Mouse (Mus musculus) forebrain, embryonic 15.5 days (tissue): ENCODE results near the gene 1700034J05Rik. TPM values are rescaled to one million over a fixed set of nuclear protein-coding genes. Genes with fewer than 3 reads are reported as not detected.
A peak's percentile ranks its signal among the peaks of the same experiment; 100 is the strongest.

Source experiments
- ATAC-seq: fragments of 200-750 bp; cut with Nextera tagmentation; replicated peaks from 2 replicates; pipeline ENCODE4 v1.8.0; 2017; ENCODE audit warnings: mild to moderate bottlenecking, moderate TSS enrichment, moderate library complexity
- H3K27ac ChIP-seq: fragments of 300-500 bp; sonication (generic); replicated peaks from 2 replicates; pipeline ENCODE4 v1.5.1; 2015; ENCODE audit warnings: mild to moderate bottlenecking, inconsistent platforms
- H3K27me3 ChIP-seq: fragments of 300-500 bp; sonication (generic); 2 replicates; pipeline ENCODE4 v1.6.1; 2015; ENCODE audit warnings: inconsistent platforms
- H3K36me3 ChIP-seq: fragments of 300-500 bp; sonication (generic); 2 replicates; pipeline ENCODE4 v1.6.1; 2015; ENCODE audit warnings: mild to moderate bottlenecking, inconsistent platforms
- H3K4me1 ChIP-seq: fragments of 300-500 bp; sonication (generic); 2 replicates; pipeline ENCODE4 v1.6.1; 2015; ENCODE audit warnings: inconsistent platforms
- H3K4me2 ChIP-seq: fragments of 300-500 bp; sonication (generic); replicated peaks from 2 replicates; pipeline ENCODE4 v1.6.1; 2015; ENCODE audit warnings: mild to moderate bottlenecking, inconsistent platforms
- H3K4me3 ChIP-seq: fragments of 300-500 bp; sonication (generic); 2 replicates; pipeline ENCODE4 v1.5.1; 2015; ENCODE audit warnings: mild to moderate bottlenecking, inconsistent platforms
- H3K9ac ChIP-seq: fragments of 300-500 bp; sonication (generic); replicated peaks from 2 replicates; pipeline ENCODE4 v1.6.1; 2015; ENCODE audit warnings: mild to moderate bottlenecking, inconsistent platforms
- H3K9me3 ChIP-seq: fragments of 300-500 bp; sonication (generic); 2 replicates; pipeline ENCODE4 v1.6.1; 2016; ENCODE audit warnings: inconsistent platforms
- WGBS: fragments of 180-500 bp; shearing (Covaris S2); methylation state at CpG from one replicate; pipeline ENCODE4 v1.1.7; 2015; ENCODE audit warnings: mixed read lengths; 5-methylcytosine and 5-hydroxymethylcytosine counted together
- polyA plus RNA-seq: library from polyadenylated mRNA; unstranded; fragments of >200 nt; fragmentation: Nextera tagmentation; extraction: Ambion mirVana; gene quantifications from 2 replicates; pipeline ENCODE4 v1.2.1, GENCODE M21; 2015

1700034J05Rik gene
- polyA plus RNA-seq, 1 experiment from 2014 or later: not detected

DNA sequence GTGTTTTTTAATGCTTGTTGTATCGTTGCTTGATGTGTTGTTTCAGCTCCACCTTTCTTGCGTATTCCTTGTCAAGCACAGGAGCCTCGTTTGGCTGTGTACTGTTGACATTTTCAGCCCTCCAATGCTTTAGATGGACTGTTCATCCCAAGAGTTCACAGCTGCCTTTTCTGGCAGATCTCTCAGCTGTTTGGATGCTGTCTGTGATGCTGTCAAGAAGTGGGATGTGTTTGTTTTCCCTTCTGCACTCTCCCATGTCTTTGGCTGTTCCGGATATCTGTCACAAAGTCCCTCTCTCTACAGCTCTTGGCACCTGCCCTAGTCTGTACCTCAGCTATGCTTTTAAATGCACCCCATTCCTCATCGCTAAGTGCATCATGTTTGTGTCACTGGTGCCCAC, 6.7 kb upstream of the 1700034J05Rik start:
- no peak for ATAC-seq
- H3K9me3 ChIP-seq: no peaks in the 10 kb centered on the region
- peaks cover 1% of the 10 kb centered on the region; the same call in 1 of the 2 replicates for H3K4me1 ChIP-seq
- no peaks in the 10 kb centered on the region for H3K27me3 ChIP-seq
- H3K36me3 ChIP-seq: no peaks in the 10 kb centered on the region
- H3K4me2 ChIP-seq: no peak overlapping the region
- no peak overlapping the region for H3K9ac ChIP-seq
- H3K27ac ChIP-seq: no peak overlapping the region
- no peak overlapping the region for H3K4me3 ChIP-seq
- WGBS: 63% methylated on average over 5 of the region's 5 CpGs

DNA sequence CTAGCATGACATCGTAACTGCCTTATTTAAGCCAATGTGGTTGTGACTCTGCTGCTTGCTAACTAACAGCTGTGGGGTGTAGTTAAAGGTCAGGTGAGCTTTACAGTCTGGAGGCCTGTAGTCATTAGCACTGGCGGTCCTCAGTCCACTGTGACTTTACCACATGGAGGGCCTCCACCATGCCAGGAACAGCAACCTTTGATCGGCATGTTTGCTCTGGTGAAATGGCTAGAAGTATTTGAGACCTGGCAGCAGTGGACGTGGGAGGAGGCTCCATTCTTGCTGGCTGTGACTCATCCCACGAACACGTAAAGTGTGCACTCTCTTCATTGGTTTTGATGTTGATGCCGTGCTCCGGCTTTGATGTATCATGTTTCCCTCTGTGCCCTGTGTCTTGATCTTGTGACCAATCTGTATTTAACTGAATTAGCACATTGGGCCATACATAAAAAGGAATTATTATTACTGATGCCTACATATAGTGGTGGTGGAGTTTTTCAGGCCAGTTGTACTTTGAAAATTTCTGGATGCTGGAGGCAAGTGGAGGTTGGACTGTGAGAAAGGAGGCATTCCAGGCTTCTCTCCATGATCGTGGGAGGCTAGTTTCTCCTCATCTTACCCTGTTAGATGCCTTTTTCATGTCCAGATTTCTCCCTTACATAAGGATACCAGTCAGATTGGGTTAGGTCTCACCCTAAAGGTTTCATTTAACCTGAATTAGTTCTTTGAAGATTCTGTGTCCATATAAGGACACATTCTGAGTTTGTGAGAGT, 5.9 kb upstream of the 1700034J05Rik start:
- WGBS: 90% methylated on average over 9 of the region's 9 CpGs
- Histone ChIP-seq H3K4me2 (no peak overlapping the region), H3K4me1 (peaks cover 4% of the 10 kb centered on the region; the same call in 1 of the 2 replicates), H3K36me3 (no peaks in the 10 kb centered on the region), H3K27ac (no peak overlapping the region), H3K9me3 (no peaks in the 10 kb centered on the region), H3K4me3 (no peak overlapping the region), H3K9ac (no peak overlapping the region), H3K27me3 (no peaks in the 10 kb centered on the region)
- no peak for ATAC-seq

DNA sequence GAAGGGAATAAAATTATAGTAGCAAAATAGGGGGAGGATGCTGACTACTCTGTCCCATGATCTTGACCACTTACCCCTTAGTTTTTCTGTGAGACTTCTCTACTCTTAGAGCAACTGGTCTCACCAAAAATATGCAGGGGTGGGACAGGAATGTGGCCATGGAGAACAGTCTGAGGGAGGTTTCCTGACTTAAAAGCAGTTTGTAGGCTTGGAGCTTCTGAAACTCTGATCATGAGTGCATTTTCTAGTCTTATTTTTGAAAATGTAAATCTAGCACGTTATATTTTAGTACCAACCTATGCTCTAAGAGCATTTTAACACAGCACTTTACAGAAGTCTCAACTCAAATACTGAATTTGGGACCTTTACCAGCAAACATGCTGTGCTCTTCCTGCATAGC, 4.5 kb upstream of the 1700034J05Rik start:
- no peaks in the 10 kb centered on the region for H3K36me3 ChIP-seq
- H3K9me3 ChIP-seq: no peaks in the 10 kb centered on the region
- no peak overlapping the region for H3K27ac ChIP-seq
- H3K4me3 ChIP-seq: no peak overlapping the region
- H3K4me1 ChIP-seq: peaks cover 4% of the 10 kb centered on the region; the same call in 1 of the 2 replicates
- 76% methylated on average over 1 of the region's 1 CpGs for WGBS
- ATAC-seq: no peak
- no peaks in the 10 kb centered on the region for H3K27me3 ChIP-seq
- no peak overlapping the region for H3K9ac ChIP-seq
- no peak overlapping the region for H3K4me2 ChIP-seq

DNA sequence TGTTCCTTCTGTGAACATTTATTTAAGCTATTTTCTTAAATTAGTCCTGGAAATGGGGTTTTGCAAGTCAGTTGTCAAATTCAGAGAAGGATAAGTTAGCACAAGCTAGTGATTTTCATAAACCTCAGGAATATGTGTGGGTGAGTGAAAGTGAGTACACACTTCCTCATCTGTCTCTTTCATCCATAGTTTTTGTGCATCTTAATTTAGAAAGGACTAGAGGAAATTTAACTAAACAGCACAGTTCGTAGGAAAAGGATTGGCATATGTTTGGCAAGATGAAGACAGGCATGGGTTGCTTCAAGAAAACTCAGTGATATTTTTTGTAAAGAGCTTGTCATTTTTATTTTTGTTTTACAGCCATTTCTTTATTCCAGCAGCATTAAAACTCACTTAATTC, 2.7 kb upstream of the 1700034J05Rik start:
- WGBS: 74% methylated on average over 1 of the region's 1 CpGs

DNA sequence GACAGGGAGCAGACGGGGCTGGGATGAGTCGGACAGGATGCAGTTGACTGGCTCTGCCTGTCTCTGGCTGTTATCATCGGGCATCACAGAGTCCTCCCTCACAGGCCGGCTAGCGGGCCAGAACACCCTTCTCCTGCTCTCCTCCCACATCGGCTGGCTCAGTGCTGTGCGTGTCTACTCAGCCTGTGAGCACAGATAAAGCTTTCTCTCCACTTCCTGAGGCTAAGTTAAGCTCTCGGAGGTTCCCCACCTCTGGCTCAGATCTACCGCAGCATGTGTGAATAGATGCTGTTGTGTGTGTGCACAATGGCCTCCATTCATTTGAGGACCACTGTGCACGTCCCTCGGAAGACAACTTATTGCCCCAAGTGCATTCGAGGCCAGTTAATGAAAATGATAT, 1.7 kb upstream of the 1700034J05Rik start:
- Histone ChIP-seq H3K4me3 (no peak overlapping the region), H3K36me3 (no peaks in the 10 kb centered on the region), H3K4me2 (no peak overlapping the region), H3K4me1 (peaks cover 4% of the 10 kb centered on the region; the same call in 1 of the 2 replicates), H3K9me3 (no peaks in the 10 kb centered on the region), H3K9ac (no peak overlapping the region), H3K27ac (no peak overlapping the region), H3K27me3 (no peaks in the 10 kb centered on the region)
- 5% methylated on average over 12 of the region's 12 CpGs for WGBS
- peak; percentile 51; the same call in 1 of the 2 replicates for ATAC-seq

More for the DNA sequence above, 2.7 kb upstream of the 1700034J05Rik start:
- Histone ChIP-seq H3K27me3 (no peaks in the 10 kb centered on the region), H3K36me3 (no peaks in the 10 kb centered on the region), H3K9me3 (no peaks in the 10 kb centered on the region), H3K9ac (no peak overlapping the region), H3K4me3 (no peak overlapping the region), H3K27ac (no peak overlapping the region), H3K4me1 (peaks cover 4% of the 10 kb centered on the region; the same call in 1 of the 2 replicates), H3K4me2 (no peak overlapping the region)
- ATAC-seq: no peak

DNA sequence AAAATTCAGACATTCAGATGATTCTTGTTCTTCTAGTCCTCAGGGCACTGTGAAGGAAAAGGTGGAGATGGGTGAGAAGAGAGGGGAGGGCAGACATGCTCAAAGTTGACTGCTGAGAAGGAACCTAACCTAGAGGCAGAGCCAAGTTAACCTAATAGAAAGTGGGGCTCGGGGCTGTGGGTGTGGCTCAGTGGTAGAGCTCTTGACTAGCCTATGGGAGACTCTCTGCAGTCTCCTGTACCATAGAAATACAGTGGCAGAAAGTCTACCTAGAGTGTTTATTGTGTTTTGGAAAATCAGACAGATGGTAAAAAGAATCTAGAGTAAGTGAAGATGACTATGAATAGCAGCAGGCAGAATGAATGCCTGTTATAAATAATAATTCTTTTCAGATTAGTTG, 1.3 kb upstream of the 1700034J05Rik start:
- H3K4me2 ChIP-seq: no peak overlapping the region
- WGBS: 82% methylated on average over 1 of the region's 1 CpGs
- no peaks in the 10 kb centered on the region for H3K9me3 ChIP-seq
- no peaks in the 10 kb centered on the region for H3K36me3 ChIP-seq
- peaks cover 7% of the 10 kb centered on the region; the same call in 1 of the 2 replicates for H3K4me1 ChIP-seq
- no peak for ATAC-seq
- H3K9ac ChIP-seq: no peak overlapping the region
- H3K27ac ChIP-seq: no peak overlapping the region
- no peaks in the 10 kb centered on the region for H3K27me3 ChIP-seq
- H3K4me3 ChIP-seq: no peak overlapping the region

DNA sequence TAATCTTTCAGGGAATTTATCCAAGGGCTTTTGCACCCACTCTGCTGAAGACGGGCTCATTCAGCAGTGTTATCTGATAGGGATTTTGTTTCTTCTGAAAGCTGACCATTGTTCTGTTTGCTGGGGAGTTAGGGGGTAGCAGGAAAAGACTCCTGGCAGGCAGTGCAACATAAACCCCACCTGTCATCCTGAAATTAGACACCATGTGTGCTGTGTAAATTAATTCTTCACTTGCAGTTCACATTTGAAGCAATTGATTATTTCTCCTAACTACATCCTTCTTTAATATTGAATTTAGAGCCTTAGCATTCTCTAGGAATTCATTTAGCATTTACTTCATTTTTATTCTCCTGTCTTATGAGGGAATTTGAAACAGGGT, 3.8 kb downstream of the 1700034J05Rik start:
- ATAC-seq: no peak
- Histone ChIP-seq H3K27ac (no peak overlapping the region), H3K36me3 (no peaks in the 10 kb centered on the region), H3K4me1 (peaks cover 9% of the 10 kb centered on the region), H3K27me3 (no peaks in the 10 kb centered on the region), H3K4me2 (no peak overlapping the region), H3K9ac (no peak overlapping the region), H3K4me3 (no peak overlapping the region), H3K9me3 (no peaks in the 10 kb centered on the region)
- 7% methylated on average over 1 of the region's 1 CpGs for WGBS

DNA sequence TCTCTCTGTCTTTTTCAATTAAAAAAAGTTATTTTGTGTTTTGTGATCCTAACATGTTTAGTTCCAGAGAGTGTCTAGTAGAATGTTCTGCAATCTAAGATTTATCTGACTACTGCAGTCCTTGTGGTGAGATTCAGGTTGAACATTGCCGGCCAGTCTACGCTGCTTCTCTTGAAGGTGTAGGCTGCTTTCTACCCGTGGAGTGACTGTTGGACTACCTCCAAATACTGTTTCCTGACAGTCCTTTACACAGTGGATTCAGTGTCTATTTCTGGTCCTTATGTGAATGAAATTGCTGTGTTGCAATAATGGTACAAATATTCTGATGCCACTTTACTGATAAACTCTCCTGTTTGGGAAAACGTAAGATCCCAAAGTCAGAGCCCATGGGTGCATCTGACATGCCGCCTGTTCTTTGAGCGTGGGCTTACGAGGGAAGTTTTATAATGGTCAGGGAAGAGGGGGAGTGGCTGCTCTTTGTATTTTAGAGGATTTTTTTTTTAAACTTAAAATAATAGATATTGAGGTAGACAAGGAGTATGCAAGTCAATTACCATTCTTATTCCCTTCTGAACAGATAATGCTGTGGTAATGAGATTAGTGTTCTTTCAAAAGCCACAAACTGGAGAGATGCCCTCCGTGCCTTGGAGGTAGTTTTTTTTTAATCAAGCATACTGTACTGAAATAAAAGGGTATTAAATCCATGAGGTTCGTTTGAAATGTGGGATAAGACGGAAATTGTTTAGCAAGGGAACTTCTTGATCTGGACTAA, 4.4 kb downstream of the 1700034J05Rik start:
- Histone ChIP-seq H3K27me3 (no peaks in the 10 kb centered on the region), H3K4me2 (no peak overlapping the region), H3K4me3 (no peak overlapping the region), H3K9me3 (no peaks in the 10 kb centered on the region), H3K4me1 (peaks cover 9% of the 10 kb centered on the region), H3K9ac (no peak overlapping the region), H3K36me3 (no peaks in the 10 kb centered on the region), H3K27ac (no peak overlapping the region)
- WGBS: 21% methylated on average over 10 of the region's 10 CpGs
- ATAC-seq: no peak

DNA sequence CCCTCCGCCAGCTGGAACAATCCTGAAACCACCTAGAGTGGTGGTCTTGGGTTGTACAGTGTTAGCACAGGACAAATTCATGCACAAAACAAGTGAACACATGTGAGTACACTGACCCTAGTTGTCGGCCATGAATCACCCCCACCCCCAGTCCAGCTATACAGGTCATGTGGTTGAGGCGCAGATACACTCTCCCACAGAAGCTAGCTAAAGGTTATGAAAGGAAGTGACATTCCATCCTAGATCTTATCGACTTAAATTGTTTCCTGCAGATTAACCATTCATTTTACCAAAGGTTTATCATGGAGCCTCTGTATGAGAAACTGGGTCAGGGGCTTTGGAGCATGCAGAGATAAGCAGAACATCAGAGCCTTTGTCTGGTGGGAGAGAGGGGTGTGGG, 7.0 kb downstream of the 1700034J05Rik start:
- Histone ChIP-seq H3K9ac (no peak overlapping the region), H3K27me3 (no peaks in the 10 kb centered on the region), H3K36me3 (no peaks in the 10 kb centered on the region), H3K4me3 (no peak overlapping the region), H3K27ac (no peak overlapping the region), H3K4me2 (no peak overlapping the region), H3K9me3 (no peaks in the 10 kb centered on the region), H3K4me1 (peaks cover 9% of the 10 kb centered on the region)
- WGBS: 87% methylated on average over 4 of the region's 4 CpGs
- no peak for ATAC-seq

DNA sequence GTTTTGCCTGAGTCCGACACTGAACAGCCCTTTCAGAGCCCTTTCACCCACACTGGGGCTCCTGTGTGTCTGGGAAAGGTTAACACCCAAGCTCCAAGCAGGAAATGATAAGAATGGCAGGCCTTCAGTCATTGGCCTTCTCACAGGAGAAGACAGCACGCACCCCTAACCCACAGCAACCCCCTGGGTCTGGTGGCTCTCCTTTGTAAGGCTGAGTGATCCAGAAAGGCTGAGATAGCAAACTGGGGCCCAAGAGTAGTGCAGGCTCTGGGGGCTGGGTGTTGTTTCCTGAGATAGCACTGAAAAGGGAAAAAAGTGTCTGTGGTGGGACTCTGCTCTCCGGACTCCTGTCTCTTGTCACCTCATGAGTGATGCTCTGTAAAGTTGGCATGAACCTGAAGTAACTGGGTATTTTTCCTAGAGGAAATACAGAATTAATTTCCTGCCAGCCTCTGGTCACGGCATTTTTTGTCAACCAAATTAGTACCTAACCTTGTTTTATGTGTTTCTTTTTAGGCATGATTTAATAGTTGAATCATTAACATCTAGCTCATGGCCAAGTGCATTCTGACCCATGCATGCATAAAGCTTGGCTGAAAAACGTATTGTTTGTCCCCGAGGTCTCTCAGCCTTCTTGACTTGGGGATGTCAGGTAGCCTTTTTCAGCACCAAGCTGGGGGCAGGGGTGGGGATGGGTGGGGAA, 7.7 kb downstream of the 1700034J05Rik start:
- H3K4me1 ChIP-seq: peaks cover 9% of the 10 kb centered on the region
- no peaks in the 10 kb centered on the region for H3K27me3 ChIP-seq
- H3K9me3 ChIP-seq: no peaks in the 10 kb centered on the region
- ATAC-seq: no peak
- H3K4me3 ChIP-seq: no peak overlapping the region
- WGBS: 63% methylated on average over 6 of the region's 6 CpGs
- H3K9ac ChIP-seq: no peak overlapping the region
- H3K27ac ChIP-seq: no peak overlapping the region
- H3K4me2 ChIP-seq: no peak overlapping the region
- H3K36me3 ChIP-seq: no peaks in the 10 kb centered on the region

DNA sequence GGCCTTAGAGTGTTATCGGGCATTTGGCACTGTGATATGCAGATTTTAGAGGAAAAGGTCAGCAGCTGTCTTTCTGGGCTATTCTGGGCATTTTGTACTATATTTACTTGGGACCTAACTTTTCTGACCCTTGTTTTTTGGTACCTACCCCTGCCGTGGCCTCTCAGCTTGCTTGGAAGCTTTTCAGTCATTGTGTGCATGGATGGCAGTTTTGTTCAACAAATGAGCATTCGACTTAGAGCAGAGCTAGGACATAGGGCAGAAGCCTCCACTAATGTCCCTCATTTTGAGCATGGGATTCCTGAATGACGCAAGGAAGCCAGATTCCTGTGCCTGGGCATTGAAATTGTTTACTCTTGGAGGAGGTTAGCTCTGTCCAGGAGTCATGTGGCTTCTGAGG, 9.4 kb downstream of the 1700034J05Rik start:
- no peak overlapping the region for H3K4me2 ChIP-seq
- no peaks in the 10 kb centered on the region for H3K36me3 ChIP-seq
- no peak overlapping the region for H3K9ac ChIP-seq
- no peak overlapping the region for H3K27ac ChIP-seq
- peaks cover 2% of the 10 kb centered on the region for H3K4me1 ChIP-seq
- 76% methylated on average over 4 of the region's 4 CpGs for WGBS
- ATAC-seq: no peak
- H3K4me3 ChIP-seq: no peak overlapping the region
- no peaks in the 10 kb centered on the region for H3K27me3 ChIP-seq
- H3K9me3 ChIP-seq: no peaks in the 10 kb centered on the region

DNA sequence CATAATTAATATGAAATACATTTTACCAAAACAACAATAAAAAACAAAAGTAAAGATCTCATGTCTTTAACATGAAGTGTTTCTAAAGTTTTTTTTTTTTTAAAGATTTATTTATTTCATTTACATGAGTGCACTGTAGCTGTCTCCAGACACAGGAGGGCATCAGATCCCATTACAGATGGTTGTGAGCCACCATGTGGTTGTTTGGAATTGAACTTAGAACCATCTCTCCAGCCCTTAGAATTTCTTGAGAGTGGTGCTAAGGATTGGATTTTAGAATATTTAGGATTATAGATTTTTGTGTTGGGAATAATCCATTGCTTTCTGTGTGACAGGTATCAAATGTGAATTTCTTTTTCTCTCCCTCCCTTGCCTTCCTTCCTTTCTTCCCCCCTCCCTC, 10.2 kb downstream of the 1700034J05Rik start:
- H3K4me2 ChIP-seq: no peak overlapping the region
- H3K27ac ChIP-seq: no peak overlapping the region
- H3K9me3 ChIP-seq: no peaks in the 10 kb centered on the region
- H3K4me1 ChIP-seq: no peaks in the 10 kb centered on the region
- H3K36me3 ChIP-seq: no peaks in the 10 kb centered on the region
- no peaks in the 10 kb centered on the region for H3K27me3 ChIP-seq
- no peak overlapping the region for H3K9ac ChIP-seq
- no peak overlapping the region for H3K4me3 ChIP-seq
- ATAC-seq: no peak
